Mouse (Mus musculus): Measurements from ENCODE around the gene Antxrl. TPM values are rescaled to one million over a fixed set of nuclear protein-coding genes. Genes with fewer than 3 reads are reported as not detected.

The Antxrl gene
- polyA plus RNA-seq (2012; rRNA removed) = not detected in 2 replicates

DNA sequence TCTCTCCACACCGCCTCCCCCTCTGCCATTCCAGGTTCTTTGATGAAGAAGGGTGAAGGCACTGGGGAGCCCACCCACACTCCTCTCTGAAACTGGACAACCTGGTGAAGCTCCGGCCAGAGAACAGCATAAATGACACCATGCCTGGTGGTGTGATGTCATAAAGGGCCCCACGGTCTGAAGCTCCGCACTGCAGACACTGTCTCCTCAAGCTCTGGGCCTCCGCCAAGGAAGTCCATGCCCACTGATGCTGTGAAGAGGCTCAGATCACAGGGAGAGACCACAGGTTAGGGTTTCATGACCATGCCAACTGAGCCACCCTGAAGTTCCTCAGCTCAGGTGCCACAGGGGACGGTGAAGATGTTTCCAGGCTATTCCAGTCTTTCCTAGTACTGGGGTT is at the start of gene Antxrl:
TSS of gene Antxrl (plus strand) at position 192 of the 400 bp plus-strand sequence.

DNA sequence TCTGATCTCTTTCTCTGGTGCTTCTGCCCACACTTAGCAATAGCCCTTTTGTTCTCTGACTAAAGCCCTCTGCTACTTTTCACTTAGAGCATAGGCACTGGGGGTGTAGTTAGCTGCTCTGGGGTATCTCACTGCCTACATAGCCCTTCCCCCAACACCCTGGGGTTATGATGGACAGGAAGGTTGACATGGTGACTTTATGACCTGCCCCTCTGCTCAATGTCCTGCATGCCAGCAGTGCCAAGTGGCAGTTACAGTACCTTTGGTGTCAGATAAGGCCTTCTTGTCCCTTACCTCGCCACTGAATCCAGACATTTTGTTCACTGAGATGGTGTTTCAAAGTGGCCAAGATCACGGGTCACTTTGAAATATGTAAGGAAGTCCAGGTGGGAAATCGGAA is 37.4 kb upstream of the Antxrl start, which contains the start of gene Gm30083:
TSS of gene Gm30083 (minus strand) at position 120 of the 400 bp plus-strand sequence.

DNA sequence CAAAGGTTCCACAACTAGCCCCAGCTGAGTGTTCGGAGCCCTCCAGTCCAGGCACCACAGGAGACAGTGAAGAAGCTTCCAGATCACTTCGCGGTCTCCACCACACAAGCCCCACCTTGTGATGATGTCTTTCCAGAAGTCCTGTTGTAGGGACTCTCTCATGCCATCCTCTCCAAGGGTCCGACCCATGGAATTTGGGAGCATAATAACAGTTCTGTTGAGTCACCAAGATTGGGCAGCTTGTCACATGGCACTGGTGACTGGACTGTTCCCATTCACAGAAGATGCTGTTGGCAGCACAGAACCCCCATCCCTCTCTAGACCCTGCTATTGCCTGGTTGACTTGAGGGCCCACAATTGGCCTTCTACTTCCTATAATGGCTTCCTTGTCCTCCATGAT is 36.1 kb upstream of the Antxrl start, which contains the start of gene Gm5460:
TSS of gene Gm5460 (plus strand) at position 378 of the 400 bp plus-strand sequence.

DNA sequence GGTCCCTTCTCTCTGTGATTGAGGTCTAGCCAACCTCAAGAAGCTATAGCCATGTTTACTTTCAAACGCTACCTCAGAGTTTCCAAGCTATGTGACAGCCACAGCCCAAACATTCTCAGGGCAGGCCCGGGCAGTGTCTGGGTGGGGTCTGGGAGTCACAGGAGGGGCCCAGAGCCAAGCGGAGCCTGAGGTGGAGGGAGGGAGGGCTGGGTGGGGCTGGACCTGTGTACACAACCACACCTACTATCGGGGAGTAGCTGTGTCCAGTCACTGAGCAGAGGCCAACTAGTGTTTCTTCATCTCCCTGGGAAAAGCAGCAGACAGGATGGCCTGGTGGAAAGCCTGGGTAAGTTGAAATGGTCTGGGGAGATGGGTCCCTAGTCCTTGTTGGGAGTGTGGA is 33.2 kb downstream of the Antxrl start, which contains the start of gene Anxa8:
TSS of gene Anxa8 (plus strand) at position 251 of the 400 bp plus-strand sequence.

DNA sequence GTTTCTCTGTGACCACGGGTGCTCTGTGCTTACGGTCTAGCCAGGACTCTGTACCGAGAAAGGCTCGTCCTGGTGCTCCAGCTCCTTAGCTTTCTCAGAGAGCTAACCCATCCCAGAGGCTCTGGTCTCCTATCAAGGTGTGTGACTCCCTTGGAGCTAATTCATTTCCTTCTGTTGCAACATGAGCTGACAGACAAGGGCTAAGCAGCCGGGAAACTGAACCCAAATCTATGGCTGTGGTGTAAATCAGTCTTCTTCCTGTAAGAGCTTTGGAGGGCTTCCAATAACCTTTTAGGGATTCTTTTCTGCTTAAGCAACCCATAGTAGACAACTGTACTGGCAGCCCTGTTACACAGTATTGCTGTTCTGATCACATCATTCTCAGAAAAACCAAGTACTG is 50.1 kb downstream of the Antxrl start, which contains the start of gene A630023A22Rik:
TSS of gene A630023A22Rik (minus strand) at position 154 of the 400 bp plus-strand sequence.

Other genes with a start within 250 kb of the Antxrl start
- gene Gdf10, start 129.1 kb upstream of the Antxrl start, polyA plus RNA-seq (2012; rRNA removed) = 5.9 and 9.5 TPM in 2 replicates
- 0.04 TPM in 1 of 2 replicates, not detected in the other for gene Gdf2, start 111.7 kb upstream of the Antxrl start, polyA plus RNA-seq (2012; rRNA removed)
- gene Rbp3, start 98.7 kb upstream of the Antxrl start, polyA plus RNA-seq (2012; rRNA removed) = 0.13 TPM in 1 of 2 replicates, not detected in the other
- gene Zfp488, start 73.9 kb upstream of the Antxrl start, polyA plus RNA-seq (2012; rRNA removed) = 1.3 TPM in 2 replicates
- not detected in 2 replicates for gene Gm30083, start 37.5 kb upstream of the Antxrl start, polyA plus RNA-seq (2012; rRNA removed)
- not detected in 2 replicates for gene Gm5460, start 35.9 kb upstream of the Antxrl start, polyA plus RNA-seq (2012; rRNA removed)
- 0.49 and 2.5 TPM in 2 replicates for gene Anxa8, start 33.3 kb downstream of the Antxrl start, polyA plus RNA-seq (2012; rRNA removed)
- not detected in 2 replicates for gene A630023A22Rik, start 50.0 kb downstream of the Antxrl start, polyA plus RNA-seq (2012; rRNA removed)
- 0.16 and 0.18 TPM in 2 replicates for gene Npy4r, start 99.8 kb downstream of the Antxrl start, polyA plus RNA-seq (2012; rRNA removed)
- gene Gprin2, start 148.9 kb downstream of the Antxrl start, polyA plus RNA-seq (2012; rRNA removed) = 10.1 and 10.9 TPM in 2 replicates
- gene Syt15, start 166.9 kb downstream of the Antxrl start, polyA plus RNA-seq (2012; rRNA removed) = 1.1 and 1.2 TPM in 2 replicates